Mouse (Mus musculus) Muller cell, postnatal 12 days (primary cell): ENCODE data around the gene Rhof.
"Not testable (repeated sequence)": the region's sequence is repeated elsewhere in the genome, so short reads cannot be mapped to it uniquely, and the experiment has no call there.

Source experiments
- DNase-seq: peaks from one replicate; pipeline ENCODE4 v3.0.0-alpha.2; 2015; ENCODE audit errors: inconsistent ontology term

Rhof gene

DNA sequence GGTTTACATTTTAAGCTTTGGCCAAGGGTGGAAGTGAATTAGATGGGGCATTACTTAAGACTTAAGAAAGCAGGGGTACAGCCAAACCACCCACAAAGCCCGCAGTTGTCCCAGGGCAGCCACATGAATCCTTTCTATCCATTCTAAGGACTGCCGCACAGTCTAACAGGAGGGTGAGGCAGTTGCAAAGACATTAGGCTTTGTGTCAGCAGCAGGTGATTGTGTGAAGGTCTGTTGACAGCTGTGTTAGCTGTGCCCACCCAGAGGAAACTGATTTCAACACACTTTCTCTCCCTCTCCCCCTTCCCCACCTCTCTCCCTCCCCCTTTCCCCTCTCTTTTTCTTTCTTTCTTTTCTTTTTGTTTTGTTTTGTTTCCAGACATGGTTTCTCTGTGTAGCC, 63.8 kb downstream of the Rhof start:
- DNase-seq, result no peak

DNA sequence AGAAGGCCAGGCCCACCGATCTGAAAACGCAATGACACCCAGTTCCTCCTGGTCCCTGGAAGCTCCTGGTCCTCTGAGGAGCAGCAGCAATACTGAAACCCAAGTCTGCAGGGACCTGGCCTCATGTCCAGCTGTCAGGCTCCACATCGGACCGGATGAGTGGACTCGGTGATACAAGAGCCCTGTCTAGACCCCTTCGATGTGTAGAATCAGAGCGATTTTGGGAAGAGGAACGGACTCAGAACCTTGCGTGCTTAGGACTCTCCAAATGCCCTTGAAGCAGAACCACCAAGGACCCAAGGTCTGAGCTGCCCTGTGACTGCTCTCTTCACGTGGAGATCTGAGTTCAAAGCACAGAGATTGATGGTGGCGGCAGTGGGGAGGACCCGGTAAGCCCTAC, 64.4 kb downstream of the Rhof start, which contains the start of gene Tmem120b:
TSS of gene Tmem120b (plus strand) at position 301 of the 400 bp plus-strand sequence.
- no peak for DNase-seq

DNA sequence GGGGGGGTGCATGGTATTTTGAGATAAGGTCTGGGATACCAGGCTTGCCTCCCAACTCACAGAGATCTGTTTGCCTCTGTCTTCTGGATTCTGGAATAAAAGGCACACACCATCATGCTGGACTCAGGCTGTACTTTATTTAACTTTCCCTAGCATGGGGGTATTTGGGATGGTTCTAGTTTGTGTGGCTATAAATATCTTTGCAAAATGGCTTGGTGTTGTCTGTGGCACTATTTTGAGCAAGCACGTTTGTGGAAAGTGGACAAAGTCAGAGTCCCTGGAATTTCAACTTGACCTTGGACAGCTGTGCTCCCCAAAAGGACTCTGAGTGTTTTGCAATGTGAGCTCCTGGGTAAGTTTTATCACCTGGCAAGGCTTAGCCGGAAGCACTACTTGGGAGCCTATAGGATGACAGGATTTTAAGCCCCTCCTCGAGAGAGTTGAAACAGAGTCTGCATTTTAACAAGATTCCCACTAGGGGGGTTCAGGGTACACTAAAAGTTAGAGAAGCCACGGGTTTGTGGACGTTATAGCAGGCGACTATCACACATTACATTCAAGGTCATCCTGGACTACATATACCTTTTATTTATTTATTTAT, 65.0 kb downstream of the Rhof start:
- DNase-seq, result no peak

DNA sequence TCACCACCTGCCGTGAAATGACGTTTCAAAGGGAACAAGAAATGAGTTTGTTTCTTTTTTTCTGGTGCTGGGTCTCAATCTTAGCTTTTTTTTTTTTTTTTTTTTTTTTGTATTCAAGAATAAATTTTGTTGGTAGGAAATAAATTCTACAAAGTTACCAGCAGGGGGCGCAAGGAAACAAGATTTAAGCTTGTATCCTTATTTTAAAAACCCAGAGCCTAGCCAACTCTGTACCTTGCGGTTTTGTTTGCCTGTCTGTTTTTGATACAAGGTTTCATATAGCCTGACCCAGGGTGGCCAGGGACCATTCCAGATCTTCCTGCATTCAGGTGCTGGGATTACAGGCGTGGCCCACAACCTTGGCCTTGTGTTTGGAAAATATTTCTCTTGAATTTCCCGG, 68.3 kb downstream of the Rhof start:
- peak; percentile 58 for DNase-seq

DNA sequence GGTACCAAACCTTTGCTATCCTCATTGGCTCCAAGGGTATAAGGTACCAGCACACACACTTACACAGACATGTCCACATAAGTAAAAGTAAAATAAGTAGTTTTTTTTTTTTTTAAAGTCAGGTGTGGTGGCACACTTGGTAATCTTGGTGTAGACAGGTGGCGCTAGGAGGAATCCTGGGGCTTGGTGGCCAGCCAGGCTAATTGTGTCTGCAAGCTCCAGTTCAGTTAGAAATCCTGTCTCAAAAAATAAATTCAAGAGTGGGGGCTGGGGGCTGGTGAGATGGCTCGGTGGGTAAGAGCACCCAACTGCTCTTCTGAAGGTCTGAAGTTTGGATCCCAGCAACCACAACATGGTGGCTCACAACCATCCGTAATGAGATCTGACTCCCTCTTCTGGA, 69.4 kb downstream of the Rhof start:
- no peak for DNase-seq

DNA sequence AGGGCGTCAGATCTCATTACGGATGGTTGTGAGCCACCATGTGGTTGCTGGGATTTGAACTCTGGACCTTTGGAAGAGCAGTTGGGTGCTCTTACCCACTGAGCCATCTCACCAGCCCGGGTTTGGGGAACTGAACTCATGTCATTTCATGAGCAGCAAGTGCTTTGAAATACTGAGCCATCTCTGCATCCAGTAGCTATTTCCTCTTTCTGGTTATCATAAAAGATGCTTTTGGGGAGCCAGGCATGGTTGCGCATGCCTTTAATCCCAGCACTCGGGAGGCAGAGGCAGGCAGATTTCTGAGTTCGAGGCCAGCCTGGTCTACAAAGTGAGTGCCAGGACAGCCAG, 71.1 kb downstream of the Rhof start:
- DNase-seq, result not testable (repeated sequence)

DNA sequence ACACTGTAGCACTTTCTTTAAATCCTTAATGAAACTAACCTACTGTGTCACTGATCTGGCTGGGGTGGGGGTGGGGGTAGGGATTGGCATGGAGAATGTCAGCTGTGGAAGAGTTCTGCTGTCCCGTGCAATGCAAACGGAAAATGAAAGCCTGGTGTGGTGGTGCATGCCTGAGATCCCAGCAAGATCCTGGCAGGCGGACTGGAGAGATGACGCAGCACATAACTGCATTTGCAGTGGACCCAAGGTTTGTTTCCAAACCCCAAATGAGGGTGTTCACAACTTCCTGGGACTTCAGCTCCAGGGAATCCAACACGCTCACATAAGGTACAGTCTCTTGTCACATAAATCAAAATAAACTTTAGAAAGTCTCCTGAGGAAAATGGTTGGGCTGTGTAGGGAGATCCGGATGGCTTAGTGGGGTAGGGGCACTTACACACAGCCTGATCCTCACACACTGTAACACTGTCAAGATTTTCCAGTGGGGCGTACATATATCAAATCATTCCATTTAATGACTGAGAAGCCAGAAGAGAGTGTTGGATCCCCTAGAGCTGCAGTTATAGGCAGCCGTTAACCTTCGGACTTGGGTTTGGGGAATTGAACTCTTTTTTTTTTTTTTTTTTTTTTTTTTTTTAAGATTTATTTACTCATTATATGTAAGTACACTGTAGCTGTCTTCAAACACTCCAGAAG, 71.6 kb downstream of the Rhof start:
- DNase-seq, result no peak

DNA sequence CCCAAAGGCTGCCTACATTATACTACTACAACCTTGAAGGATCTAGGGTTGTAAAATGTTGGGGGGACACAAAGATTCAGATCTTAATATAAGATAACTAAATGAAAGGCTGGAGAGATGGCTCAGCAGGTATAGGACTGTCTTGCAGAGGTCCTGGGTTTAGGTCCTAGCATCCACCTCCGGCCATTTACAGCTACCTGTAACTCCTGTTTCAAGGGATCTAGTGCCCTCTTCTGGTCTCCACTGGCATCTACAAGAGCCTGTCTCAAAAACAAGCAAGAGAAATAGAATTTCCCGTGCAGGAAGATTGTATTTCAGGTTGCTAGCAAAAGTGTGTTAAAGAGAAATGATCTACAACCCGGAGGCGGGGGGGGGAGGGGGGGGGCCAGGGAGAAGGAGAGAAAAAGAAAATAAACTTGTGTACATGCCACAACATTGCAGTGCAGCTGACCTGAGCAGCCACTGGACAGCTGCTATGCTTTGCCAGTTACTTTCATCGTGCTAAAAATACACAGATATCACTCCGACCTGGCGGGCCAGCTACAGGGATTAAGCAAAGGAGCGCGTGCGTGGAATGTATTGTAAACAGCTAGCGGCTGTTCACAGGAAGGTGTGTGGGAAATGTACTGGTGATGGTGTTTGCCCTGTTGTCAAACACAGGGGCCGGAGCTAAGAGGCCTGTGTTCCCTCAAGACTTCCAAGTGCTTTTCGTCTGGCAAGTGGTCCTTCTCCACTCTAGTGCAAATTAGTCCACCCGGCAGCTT, 72.6 kb downstream of the Rhof start:
- DNase-seq, result no peak

DNA sequence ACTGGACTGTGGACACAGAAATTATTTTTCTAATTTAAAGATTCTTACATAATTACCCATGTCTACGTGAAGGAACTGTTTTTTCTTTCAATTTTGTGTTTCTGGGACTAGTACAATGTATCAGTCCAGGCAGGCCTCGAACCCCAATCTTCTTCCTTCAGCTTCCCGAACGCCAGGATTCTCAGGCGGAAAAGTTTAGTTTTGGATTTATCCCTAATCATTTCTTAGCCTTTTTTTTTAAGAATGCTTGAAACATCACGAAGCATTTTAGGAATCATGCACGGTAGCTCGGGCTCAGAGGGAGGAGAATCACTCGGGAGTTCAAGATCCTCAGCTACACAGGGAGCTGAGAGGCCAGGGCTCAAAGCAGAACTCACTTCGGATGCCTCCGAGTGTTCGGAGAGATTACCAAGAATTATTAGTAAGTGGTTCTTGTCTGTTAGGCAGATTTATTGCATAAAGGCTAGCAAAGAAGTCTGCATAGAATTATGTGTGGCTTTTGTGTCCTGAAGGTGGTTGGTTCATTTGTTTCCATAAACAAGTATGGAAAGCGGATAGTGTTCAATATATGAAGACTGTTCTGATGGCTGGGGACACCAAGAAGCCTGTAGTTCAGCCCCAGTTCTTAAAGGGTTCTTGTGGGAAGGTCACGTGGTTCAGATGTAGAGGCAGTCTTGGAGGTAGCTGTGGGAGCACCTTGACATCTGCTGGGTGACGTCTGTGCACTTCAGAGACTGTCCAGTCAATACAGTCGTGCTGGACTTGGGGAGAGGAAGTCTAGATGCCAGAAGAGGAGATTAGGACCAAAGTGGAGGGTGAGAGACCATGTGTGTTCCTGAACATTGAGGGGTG, 74.0 kb downstream of the Rhof start:
- DNase-seq, result no peak

DNA sequence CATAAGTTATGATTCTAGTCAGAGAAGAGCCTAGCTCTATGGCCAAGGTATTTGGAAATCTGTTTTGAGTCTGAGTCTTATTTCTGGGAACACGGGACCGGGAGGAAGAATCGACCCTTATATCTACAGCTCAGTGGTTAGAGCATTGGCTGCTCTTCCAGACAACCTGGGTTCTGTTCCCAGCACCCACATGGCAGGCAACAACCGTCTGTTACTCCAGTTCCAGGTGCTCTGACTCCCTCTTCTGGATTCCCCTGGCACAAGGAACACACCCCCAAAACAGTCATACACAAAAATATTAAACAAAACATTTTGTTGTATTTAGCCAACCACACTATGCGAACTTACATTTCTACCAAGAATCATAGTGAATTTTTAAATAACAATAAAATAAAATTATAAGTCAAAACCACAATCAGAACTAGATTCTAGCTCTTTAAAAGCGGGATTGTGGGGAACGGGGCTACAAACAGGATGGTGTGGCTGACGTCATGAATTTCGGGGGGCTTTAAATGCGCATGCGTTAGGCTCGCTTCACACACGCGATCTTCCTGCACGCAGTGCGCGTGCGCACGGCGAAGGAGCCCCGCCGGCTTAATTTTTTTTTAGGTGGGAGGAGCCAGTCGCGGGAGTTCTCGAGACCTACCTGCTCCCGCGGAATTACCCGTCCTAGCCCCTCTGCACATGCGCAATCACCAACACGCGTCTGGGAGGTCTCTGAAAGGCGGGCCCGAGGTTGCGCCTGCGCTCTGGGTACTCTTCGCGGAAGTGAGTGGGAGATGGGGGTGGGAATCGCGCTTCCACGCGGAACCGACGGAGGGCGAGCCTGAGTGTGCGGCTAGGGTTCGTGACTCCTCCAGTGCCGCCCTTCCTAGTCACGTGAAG, 74.9 kb downstream of the Rhof start:
- peak; percentile 100 for DNase-seq
